Mouse (Mus musculus): Measurements from ENCODE around the gene Map1lc3b.
A peak's percentile ranks its signal among the peaks of the same experiment; 100 is the strongest.

Map1lc3b gene

GRCm38 (mm10) chr8:121590203-121591177 lies at the start of gene Map1lc3b:
Map1lc3b (plus strand) TSS chr8:121590361.
- peak; percentile 95 for DNase-seq

GRCm38 (mm10) chr8:121541862-121542261 lies 48.3 kb upstream of the Map1lc3b start:
- no peak for DNase-seq

- no peak for DNase-seq
Measured at GRCm38 (mm10) chr8:121542901-121543300, 47.3 kb upstream of the Map1lc3b start.

GRCm38 (mm10) chr8:121544276-121544785 lies 45.8 kb upstream of the Map1lc3b start, which contains the start of gene 1700018B08Rik:
1700018B08Rik (minus strand) TSS chr8:121544320.
- no peak for DNase-seq

GRCm38 (mm10) chr8:121544936-121545335 lies 45.2 kb upstream of the Map1lc3b start:
- no peak for DNase-seq

- DNase-seq = peak; percentile 76
Measured at GRCm38 (mm10) chr8:121547132-121547531, 43.0 kb upstream of the Map1lc3b start.

- no peak for DNase-seq
Measured at GRCm38 (mm10) chr8:121550056-121550455, 40.1 kb upstream of the Map1lc3b start.

GRCm38 (mm10) chr8:121551065-121551985 lies 38.8 kb upstream of the Map1lc3b start:
- DNase-seq = no peak

GRCm38 (mm10) chr8:121552506-121552905 lies 37.7 kb upstream of the Map1lc3b start:
- DNase-seq = no peak

GRCm38 (mm10) chr8:121553831-121554475 lies 36.2 kb upstream of the Map1lc3b start:
- no peak for DNase-seq

GRCm38 (mm10) chr8:121557746-121558145 lies 32.4 kb upstream of the Map1lc3b start:
- no peak for DNase-seq

GRCm38 (mm10) chr8:121558538-121558937 lies 31.6 kb upstream of the Map1lc3b start:
- DNase-seq = no peak

- no peak for DNase-seq
Measured at GRCm38 (mm10) chr8:121559801-121560200, 30.4 kb upstream of the Map1lc3b start.

- no peak for DNase-seq
Measured at GRCm38 (mm10) chr8:121560432-121561100, 29.6 kb upstream of the Map1lc3b start.

GRCm38 (mm10) chr8:121561636-121562345 lies 28.4 kb upstream of the Map1lc3b start:
- no peak for DNase-seq

GRCm38 (mm10) chr8:121562941-121563351 lies 27.2 kb upstream of the Map1lc3b start:
- no peak for DNase-seq

GRCm38 (mm10) chr8:121563701-121564100 lies 26.5 kb upstream of the Map1lc3b start:
- DNase-seq = no peak

- DNase-seq = no peak
Measured at GRCm38 (mm10) chr8:121568321-121568720, 21.8 kb upstream of the Map1lc3b start.

- DNase-seq = no peak
Measured at GRCm38 (mm10) chr8:121570335-121570734, 19.8 kb upstream of the Map1lc3b start.

GRCm38 (mm10) chr8:121570801-121571200 lies 19.4 kb upstream of the Map1lc3b start:
- DNase-seq = no peak

- DNase-seq = no peak
Measured at GRCm38 (mm10) chr8:121572121-121572520, 18.0 kb upstream of the Map1lc3b start.

All from right cerebral cortex, postnatal 4 days (tissue).